ENCODE assay signal across 8 mouse cellular contexts in genomic region chr1:153742374-153743155, GRCm38 (mm10). TPM values are rescaled to one million over a fixed set of nuclear protein-coding genes. Genes with fewer than 3 reads are reported as not detected.
A peak's percentile ranks its signal among the peaks of the same experiment; 100 is the strongest.
DNase-seq lines count a peak whose midpoint lies in the region; ATAC-seq and TF ChIP-seq lines count a peak whose summit lies in the region.

No protein-coding gene starts in this region.

- no peak overlapping the region for H3K27ac ChIP-seq in cortical plate, adult 2 months (ENCODE audit: insufficient read depth, low read length)
- no peak overlapping the region for H3K27ac ChIP-seq in heart, embryonic 11.5 days (ENCODE audit: low read depth, low read length)

- no peak overlapping the region for H3K9ac ChIP-seq in heart, embryonic 11.5 days (ENCODE audit: low read depth, low read length)

- H3K4me2 ChIP-seq in heart, embryonic 11.5 days: peak overlapping the region; percentile 31; the same call in 1 of the 2 replicates

- peaks cover 4% of the 10 kb centered on the region; the same call in 1 of the 2 replicates for H3K4me1 ChIP-seq in cortical plate, adult 2 months (ENCODE audit: control insufficient read depth, insufficient read depth, low read length)
- peaks cover 8% of the 10 kb centered on the region; the same call in 1 of the 2 replicates for H3K4me1 ChIP-seq in heart, embryonic 11.5 days (ENCODE audit: control insufficient read depth, insufficient read depth, low read length)

- 44% methylated on average over 11 of the region's 11 CpGs for WGBS in heart, embryonic 11.5 days (ENCODE audit: insufficient replicate concordance)

- TF ChIP-seq CTCF in cortical plate, adult 2 months (IDR thresholded peaks at IDR 0.05; ENCODE audit: extremely low read depth, insufficient read depth, low read length): peak; percentile 95

- no peaks in the 10 kb centered on the region for H3K36me3 ChIP-seq in heart, embryonic 11.5 days (ENCODE audit: control insufficient read depth, insufficient read depth, low read length)

- no peaks in the 10 kb centered on the region for H3K9me3 ChIP-seq in heart, embryonic 11.5 days (replicated peaks; ENCODE audit: control insufficient read depth, low read length)

- peaks cover 19% of the 10 kb centered on the region for H3K27me3 ChIP-seq in heart, embryonic 11.5 days (ENCODE audit: control insufficient read depth, insufficient read depth, low read length)

- no peak overlapping the region; the same call in 1 of the 2 replicates for H3K4me3 ChIP-seq in cortical plate, adult 2 months (ENCODE audit: insufficient read depth, low read length)
- no peak overlapping the region for H3K4me3 ChIP-seq in heart, embryonic 11.5 days (ENCODE audit: low read depth, low read length)

- TF ChIP-seq POLR2A in cortical plate, adult 2 months (IDR thresholded peaks at IDR 0.05; ENCODE audit: extremely low read depth, insufficient read depth, low read length): no peak

- no peak for ATAC-seq in heart, embryonic 11.5 days (replicated peaks; ENCODE audit: insufficient number of reproducible peaks, low FRiP score, low TSS enrichment)
- ATAC-seq in activated CD4-positive, CD25-positive, alpha-beta regulatory T cell, adult 4 months: no peak

- DNase-seq in CD8-positive naive resting alpha-beta T cell, adult 2 months (ENCODE audit: low read depth in 2 of 2, low spot score in 2 of 2): peak; percentile 60 to 65
- DNase-seq in ZHBTc4 (ENCODE audit: low read depth, low spot score): peak; percentile 77
- DNase-seq in kidney, postnatal 4 days: peak; percentile 93
- peak; percentile 82 for DNase-seq in lung, postnatal 10 days
- peak; percentile 82 for DNase-seq in retina, postnatal 1 day

RNA-seq across cellular contexts. Expression of gene Rgs16, which starts 2.4 kb away (rescaled TPM):
- 10.9 and 13.4 TPM in 2 replicates for polyA plus RNA-seq in cortical plate, adult 2 months (2012; rRNA removed)
- 1.0 and 1.7 TPM in 2 replicates for polyA plus RNA-seq in heart, embryonic 11.5 days (2014; fragmentation: Nextera tagmentation; extraction: Ambion mirVana)
- 10 to 100 TPM in 1 of 2 experiments, 1 to 10 TPM in 1; 5.6 to 27.5 TPM for polyA plus RNA-seq in activated CD4-positive, CD25-positive, alpha-beta regulatory T cell, adult 4 months (2017; shearing (Covaris generic))

RNA-seq across cellular contexts. Expression of gene Rnasel, which starts 6.7 kb away (rescaled TPM):
- 15.0 and 17.5 TPM in 2 replicates for polyA plus RNA-seq in cortical plate, adult 2 months (2012; rRNA removed)
- 9.3 and 9.7 TPM in 2 replicates for polyA plus RNA-seq in heart, embryonic 11.5 days (2014; fragmentation: Nextera tagmentation; extraction: Ambion mirVana)
- polyA plus RNA-seq in activated CD4-positive, CD25-positive, alpha-beta regulatory T cell, adult 4 months (2017; shearing (Covaris generic)): 10 to 100 TPM; 38.6 to 49.7 TPM
